Mouse (Mus musculus) splenic B cell, adult 2 months (primary cell): Measurements from ENCODE around the gene Nav3.
"Not testable (repeated sequence)": the region's sequence is repeated elsewhere in the genome, so short reads cannot be mapped to it uniquely, and the experiment has no call there.

Experiments used
- DNase-seq: peaks from one replicate; pipeline ENCODE4 v3.0.0-alpha.2; 2011; ENCODE audit warnings: low read depth, low spot score
- H3K27me3 ChIP-seq: 2 replicates; pipeline ENCODE4 v1.6.1; 2012; ENCODE audit warnings: mild to moderate bottlenecking, low read length, moderate library complexity, mixed read lengths; ENCODE audit not compliant: control insufficient read depth, poor library complexity, insufficient read depth, severe bottlenecking
- H3K36me3 ChIP-seq: 2 replicates; pipeline ENCODE4 v1.6.1; 2012; ENCODE audit warnings: mild to moderate bottlenecking, low read length, moderate library complexity, mixed read lengths; ENCODE audit not compliant: control insufficient read depth, poor library complexity, insufficient read depth, severe bottlenecking

Nav3 gene

GRCm38 (mm10) chr10:110102231-110102630 lies 353.8 kb downstream of the Nav3 start:
- DNase-seq: no peak
- H3K27me3 ChIP-seq: no peaks in the 10 kb centered on the region
- H3K36me3 ChIP-seq: no peaks in the 10 kb centered on the region

GRCm38 (mm10) chr10:110094433-110094832 lies 361.6 kb downstream of the Nav3 start:
- Histone ChIP-seq H3K27me3 (no peaks in the 10 kb centered on the region), H3K36me3 (no peaks in the 10 kb centered on the region)
- no peak for DNase-seq

GRCm38 (mm10) chr10:110088444-110089061 lies 367.5 kb downstream of the Nav3 start:
- Histone ChIP-seq H3K36me3 (no peaks in the 10 kb centered on the region), H3K27me3 (no peaks in the 10 kb centered on the region)
- DNase-seq: no peak

GRCm38 (mm10) chr10:110085903-110086302 lies 370.1 kb downstream of the Nav3 start:
- H3K27me3 ChIP-seq: no peaks in the 10 kb centered on the region
- H3K36me3 ChIP-seq: no peaks in the 10 kb centered on the region
- DNase-seq: no peak

- Histone ChIP-seq H3K27me3 (no peaks in the 10 kb centered on the region), H3K36me3 (no peaks in the 10 kb centered on the region)
- no peak for DNase-seq
Measured at GRCm38 (mm10) chr10:110085156-110085555, 370.8 kb downstream of the Nav3 start.

- Histone ChIP-seq H3K36me3 (no peaks in the 10 kb centered on the region), H3K27me3 (no peaks in the 10 kb centered on the region)
- DNase-seq: no peak
Measured at GRCm38 (mm10) chr10:110076575-110076974, 379.4 kb downstream of the Nav3 start.

GRCm38 (mm10) chr10:110072355-110072754 lies 383.6 kb downstream of the Nav3 start:
- no peak for DNase-seq
- H3K36me3 ChIP-seq: no peaks in the 10 kb centered on the region
- H3K27me3 ChIP-seq: no peaks in the 10 kb centered on the region

GRCm38 (mm10) chr10:110061166-110061565 lies 394.8 kb downstream of the Nav3 start:
- no peak for DNase-seq
- Histone ChIP-seq H3K27me3 (no peaks in the 10 kb centered on the region), H3K36me3 (no peaks in the 10 kb centered on the region)

- no peaks in the 10 kb centered on the region for H3K36me3 ChIP-seq
- H3K27me3 ChIP-seq: no peaks in the 10 kb centered on the region
- no peak for DNase-seq
Measured at GRCm38 (mm10) chr10:110037547-110037946, 418.5 kb downstream of the Nav3 start.

- Histone ChIP-seq H3K27me3 (no peaks in the 10 kb centered on the region), H3K36me3 (no peaks in the 10 kb centered on the region)
- DNase-seq: no peak
Measured at GRCm38 (mm10) chr10:110034582-110035099, 421.4 kb downstream of the Nav3 start.

GRCm38 (mm10) chr10:110024897-110025296 lies 431.1 kb downstream of the Nav3 start:
- not testable (repeated sequence) for DNase-seq

GRCm38 (mm10) chr10:110022100-110022499 lies 433.9 kb downstream of the Nav3 start:
- Histone ChIP-seq H3K36me3 (no peaks in the 10 kb centered on the region), H3K27me3 (no peaks in the 10 kb centered on the region)
- DNase-seq: no peak

More at GRCm38 (mm10) chr10:110024897-110025296, 431.1 kb downstream of the Nav3 start:
- not testable (repeated sequence) for H3K36me3 ChIP-seq, H3K27me3 ChIP-seq

GRCm38 (mm10) chr10:110019266-110019866 lies 436.6 kb downstream of the Nav3 start:
- no peak for DNase-seq

GRCm38 (mm10) chr10:110001328-110001727 lies 454.7 kb downstream of the Nav3 start:
- H3K27me3 ChIP-seq, DNase-seq, H3K36me3 ChIP-seq: not testable (repeated sequence)

More at GRCm38 (mm10) chr10:110019266-110019866, 436.6 kb downstream of the Nav3 start:
- H3K27me3 ChIP-seq: no peaks in the 10 kb centered on the region
- H3K36me3 ChIP-seq: no peaks in the 10 kb centered on the region

- no peaks in the 10 kb centered on the region for H3K36me3 ChIP-seq
Measured at GRCm38 (mm10) chr10:110000755-110001247, 455.2 kb downstream of the Nav3 start.

More at GRCm38 (mm10) chr10:110000755-110001247, 455.2 kb downstream of the Nav3 start:
- DNase-seq: no peak
- no peaks in the 10 kb centered on the region for H3K27me3 ChIP-seq
